16 mouse cellular contexts compared by ENCODE assay signal in the genomic region with DNA sequence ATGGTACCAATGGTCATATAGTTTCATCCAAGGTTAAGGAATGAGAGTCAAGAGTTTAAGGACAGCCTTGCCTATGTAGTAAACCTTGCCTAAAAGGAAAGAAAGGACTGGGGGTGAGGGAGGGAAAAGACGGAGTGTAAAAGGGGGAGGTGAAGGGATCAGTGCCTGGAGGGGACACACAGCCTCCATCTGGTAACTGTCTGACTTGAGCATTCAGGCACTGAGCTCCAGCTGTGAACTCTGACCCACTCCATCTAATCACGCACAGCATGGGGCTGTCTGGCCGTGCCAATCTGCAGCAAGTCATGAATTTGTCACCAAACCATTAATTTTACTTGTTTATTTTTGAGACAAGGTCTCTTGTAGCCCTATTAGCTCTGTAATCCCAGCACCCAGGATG.
A peak's percentile ranks its signal among the peaks of the same experiment; 100 is the strongest.
DNase-seq lines count a peak whose midpoint lies in the region; ATAC-seq and TF ChIP-seq lines count a peak whose summit lies in the region.
"Had no signal": no experiment of that assay in that cellular context is flagged by ENCODE, and none has a peak within 500 bp of the region (broad histone marks: within the 10 kb centered on the region; RNA-seq: fewer than 3 reads in every experiment).

No protein-coding gene starts in this region.

- TF ChIP-seq POLR2A in heart, adult 2 months (IDR thresholded peaks at IDR 0.05; ENCODE audit: insufficient read depth, low read depth, low read length) = no peak

- peak; percentile 55 for DNase-seq in heart, adult 11 months
- no peak for DNase-seq in heart, adult 2 months
- peak; percentile 57 for DNase-seq in embryonic facial prominence, embryonic 11.5 days (ENCODE audit: low spot score)
- DNase-seq in retina, postnatal 1 day = peak; percentile 35
- DNase-seq in urinary bladder, postnatal 36 days (ENCODE audit: low spot score in 2 of 2) = no peak
- no peak for DNase-seq in urinary bladder, postnatal 25 days (ENCODE audit: low spot score)
- DNase-seq: adrenal gland, postnatal 14 days; B cell, adult 2 months; heart, adult 18-20 months; kidney, adult 11 months; kidney, postnatal 36 days had no signal

- TF ChIP-seq EP300 in heart, adult 2 months (IDR thresholded peaks at IDR 0.05; ENCODE audit: insufficient read depth, low read depth, low read length) = no peak

- H3K4me1 ChIP-seq in heart, adult 2 months (ENCODE audit: control insufficient read depth, insufficient read depth, low read length) = no peaks in the 10 kb centered on the region
- no peaks in the 10 kb centered on the region for H3K4me1 ChIP-seq in midbrain, embryonic 12.5 days
- no peaks in the 10 kb centered on the region for H3K4me1 ChIP-seq in midbrain, embryonic 16.5 days (ENCODE audit: control insufficient read depth, insufficient read depth, low read length)
- no peaks in the 10 kb centered on the region for H3K4me1 ChIP-seq in embryonic facial prominence, embryonic 11.5 days (ENCODE audit: control insufficient read depth, insufficient read depth, low read length)
- H3K4me1 ChIP-seq: limb, embryonic 15.5 days; lung, embryonic 15.5 days; stomach, embryonic 15.5 days had no signal

- H3K4me2 ChIP-seq in midbrain, embryonic 12.5 days (replicated peaks) = no peak overlapping the region
- H3K4me2 ChIP-seq in midbrain, embryonic 16.5 days (ENCODE audit: low read length) = no peak overlapping the region
- no peak overlapping the region for H3K4me2 ChIP-seq in embryonic facial prominence, embryonic 11.5 days (ENCODE audit: low read depth, low read length)
- H3K4me2 ChIP-seq: limb, embryonic 15.5 days; lung, embryonic 15.5 days; stomach, embryonic 15.5 days had no signal

- H3K36me3 ChIP-seq in heart, adult 2 months (ENCODE audit: control insufficient read depth, insufficient read depth, low read length) = no peaks in the 10 kb centered on the region
- peaks cover 13% of the 10 kb centered on the region; the same call in 1 of the 2 replicates for H3K36me3 ChIP-seq in midbrain, embryonic 12.5 days
- no peaks in the 10 kb centered on the region for H3K36me3 ChIP-seq in midbrain, embryonic 16.5 days (ENCODE audit: control insufficient read depth, insufficient read depth, low read length)
- H3K36me3 ChIP-seq in embryonic facial prominence, embryonic 11.5 days (replicated peaks; ENCODE audit: control insufficient read depth, insufficient read depth, low read depth, low read length) = no peaks in the 10 kb centered on the region
- H3K36me3 ChIP-seq: limb, embryonic 15.5 days; lung, embryonic 15.5 days; stomach, embryonic 15.5 days had no signal

- WGBS in heart, adult 2 months = 61% methylated on average over 3 of the region's 3 CpGs
- 37% methylated on average over 3 of the region's 3 CpGs for WGBS in midbrain, embryonic 12.5 days
- 46% methylated on average over 3 of the region's 3 CpGs for WGBS in midbrain, embryonic 16.5 days
- WGBS in embryonic facial prominence, embryonic 11.5 days = 20% methylated on average over 3 of the region's 3 CpGs

- H3K27me3 ChIP-seq in heart, adult 2 months (ENCODE audit: control insufficient read depth, insufficient read depth, low read length) = peaks cover 1% of the 10 kb centered on the region; the same call in 1 of the 2 replicates
- H3K27me3 ChIP-seq in midbrain, embryonic 12.5 days = no peaks in the 10 kb centered on the region
- no peaks in the 10 kb centered on the region for H3K27me3 ChIP-seq in midbrain, embryonic 16.5 days (ENCODE audit: control insufficient read depth, insufficient read depth, low read depth, low read length)
- no peaks in the 10 kb centered on the region for H3K27me3 ChIP-seq in embryonic facial prominence, embryonic 11.5 days (ENCODE audit: control insufficient read depth, insufficient read depth, low read length)
- H3K27me3 ChIP-seq: limb, embryonic 15.5 days; lung, embryonic 15.5 days; stomach, embryonic 15.5 days had no signal

- no peaks in the 10 kb centered on the region for H3K9me3 ChIP-seq in midbrain, embryonic 12.5 days
- H3K9me3 ChIP-seq in midbrain, embryonic 16.5 days (replicated peaks; ENCODE audit: control insufficient read depth, low read length, poor library complexity, severe bottlenecking) = no peaks in the 10 kb centered on the region
- no peaks in the 10 kb centered on the region for H3K9me3 ChIP-seq in embryonic facial prominence, embryonic 11.5 days (replicated peaks; ENCODE audit: control insufficient read depth, low read length)
- H3K9me3 ChIP-seq: limb, embryonic 15.5 days; lung, embryonic 15.5 days; stomach, embryonic 15.5 days had no signal

- H3K4me3 ChIP-seq in heart, adult 2 months = no peak overlapping the region
- H3K4me3 ChIP-seq in midbrain, embryonic 12.5 days = no peak overlapping the region
- no peak overlapping the region for H3K4me3 ChIP-seq in midbrain, embryonic 16.5 days (ENCODE audit: low read depth, low read length)
- H3K4me3 ChIP-seq in embryonic facial prominence, embryonic 11.5 days (ENCODE audit: low read depth, low read length) = no peak overlapping the region
- H3K4me3 ChIP-seq: limb, embryonic 15.5 days; lung, embryonic 15.5 days; stomach, embryonic 15.5 days had no signal

- 0 out of 2 replicates have a peak, but pooled peaks have one; percentile 16 for ATAC-seq in midbrain, embryonic 12.5 days (ENCODE audit: low FRiP score, low read depth)
- ATAC-seq in midbrain, embryonic 16.5 days = no peak
- ATAC-seq in embryonic facial prominence, embryonic 11.5 days (replicated peaks; ENCODE audit: insufficient number of reproducible peaks, low FRiP score, low TSS enrichment, low read depth) = no peak

- no peak overlapping the region for H3K27ac ChIP-seq in heart, adult 2 months
- H3K27ac ChIP-seq in midbrain, embryonic 12.5 days (replicated peaks) = no peak overlapping the region
- no peak overlapping the region for H3K27ac ChIP-seq in midbrain, embryonic 16.5 days (ENCODE audit: low read length)
- no peak overlapping the region for H3K27ac ChIP-seq in embryonic facial prominence, embryonic 11.5 days (replicated peaks; ENCODE audit: low read depth, low read length)
- H3K27ac ChIP-seq: limb, embryonic 15.5 days; lung, embryonic 15.5 days; stomach, embryonic 15.5 days had no signal

- H3K9ac ChIP-seq in heart, adult 2 months (ENCODE audit: low read depth, low read length) = no peak overlapping the region
- no peak overlapping the region for H3K9ac ChIP-seq in midbrain, embryonic 12.5 days (replicated peaks)
- no peak overlapping the region for H3K9ac ChIP-seq in midbrain, embryonic 16.5 days (ENCODE audit: low read depth, low read length)
- no peak overlapping the region for H3K9ac ChIP-seq in embryonic facial prominence, embryonic 11.5 days (replicated peaks; ENCODE audit: low read length)
- H3K9ac ChIP-seq: limb, embryonic 15.5 days; lung, embryonic 15.5 days; stomach, embryonic 15.5 days had no signal

- intact Hi-C loops in heart, adult 2 months (cut with DNase I) = no loop called here

- TF ChIP-seq CTCF in heart, adult 2 months (IDR thresholded peaks at IDR 0.05) = no peak

- no peaks in the 10 kb centered on the region for H3K79me2 ChIP-seq in heart, adult 2 months (replicated peaks; ENCODE audit: control insufficient read depth, insufficient read depth, low read length)

Comparison
In these comparisons a context has a peak if more than half of its experiments do, and no peak if none do; other contexts are left out.
1. DNase-seq: peak in heart, adult 11 months (single experiment), embryonic facial prominence, embryonic 11.5 days (single experiment) and retina, postnatal 1 day (single experiment); none in heart, adult 2 months (0 of 2), urinary bladder, postnatal 36 days (0 of 2) and urinary bladder, postnatal 25 days (single experiment).